Mouse (Mus musculus) CD4-positive helper T cell, adult 2 months (primary cell): ENCODE results near the gene Prkn.
A peak's percentile ranks its signal among the peaks of the same experiment; 100 is the strongest.

ENCODE experiments used
- DNase-seq: peaks from one replicate; pipeline ENCODE4 v3.0.0-alpha.2; 2012; ENCODE audit warnings: low read depth, missing footprints, low spot score

Gene Prkn

DNA sequence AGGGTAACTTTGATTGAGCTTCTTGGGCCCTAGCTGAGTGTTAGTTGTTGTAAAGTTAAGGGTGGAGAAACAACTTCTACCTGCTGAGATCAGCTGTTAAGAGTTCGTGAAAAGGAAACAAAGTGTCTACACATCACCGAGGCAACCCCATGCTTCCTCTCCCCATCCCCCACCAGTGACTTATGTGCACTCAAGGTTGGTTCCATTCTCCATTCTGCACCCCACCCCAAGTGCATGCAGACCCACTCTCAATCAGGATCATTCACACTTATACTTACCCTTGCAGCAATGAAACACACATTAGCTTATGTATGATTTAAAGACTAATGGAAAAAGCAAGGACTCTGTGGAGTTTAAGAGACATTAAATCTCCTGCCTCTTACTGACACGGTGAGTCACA, 691.9 kb downstream of the Prkn start:
- no peak for DNase-seq

DNA sequence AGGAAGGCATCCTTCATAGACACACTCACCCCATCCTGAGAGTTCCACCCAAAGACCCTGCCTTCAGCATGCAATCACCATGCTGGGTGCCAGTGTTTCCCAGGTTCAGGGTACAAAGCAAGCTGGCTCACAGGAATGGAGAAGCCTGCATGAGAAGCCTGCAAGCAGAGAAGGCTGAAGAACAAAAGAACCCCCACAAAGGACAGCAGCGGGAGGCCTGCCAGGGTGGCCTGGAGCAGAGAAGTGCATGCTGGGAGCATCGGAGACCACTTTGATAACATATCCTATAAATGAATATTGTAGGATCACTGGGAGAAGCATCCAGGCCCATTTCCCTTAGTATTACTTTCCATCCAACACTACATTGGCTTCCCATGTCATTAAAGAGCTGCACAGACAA, 692.6 kb downstream of the Prkn start:
- no peak for DNase-seq

DNA sequence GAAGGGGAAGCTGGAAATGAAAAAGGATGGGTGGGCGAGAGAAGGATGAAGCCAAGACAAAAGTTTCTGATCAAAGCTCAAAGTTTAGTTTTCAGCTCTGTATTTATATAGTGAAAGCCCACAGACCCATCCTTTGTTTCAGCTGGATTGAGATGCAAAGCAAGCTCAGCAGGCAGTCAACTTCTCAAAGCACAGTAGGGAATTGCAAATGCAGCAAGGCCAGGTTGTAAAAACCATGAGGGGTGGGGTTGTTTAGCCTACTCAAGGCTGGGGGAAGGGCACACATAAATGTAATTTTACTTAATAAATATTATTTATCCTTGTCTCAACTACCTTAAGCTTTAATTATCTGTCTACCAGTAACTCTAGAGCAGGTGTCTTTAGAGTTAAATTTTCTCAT, 693.7 kb downstream of the Prkn start:
- DNase-seq = no peak

DNA sequence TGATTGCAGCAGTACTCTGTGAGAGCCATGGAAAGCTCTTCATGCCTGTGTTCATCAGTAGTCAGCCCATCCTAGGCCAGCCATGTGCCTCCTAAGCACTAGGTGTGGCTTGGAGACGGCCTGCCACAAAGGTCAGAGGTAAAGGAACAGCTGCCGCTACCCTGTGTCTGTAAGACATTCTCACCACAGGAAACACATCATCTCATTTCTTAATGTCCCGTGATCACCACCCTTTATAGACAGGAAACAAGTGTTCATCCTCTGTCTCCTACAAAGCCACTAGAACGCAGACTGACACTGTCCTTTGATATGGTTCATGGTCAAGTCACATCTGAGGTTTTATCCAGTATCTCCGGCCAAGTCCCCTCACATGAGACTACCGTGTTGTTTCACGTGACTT, 698.6 kb downstream of the Prkn start:
- DNase-seq = no peak

DNA sequence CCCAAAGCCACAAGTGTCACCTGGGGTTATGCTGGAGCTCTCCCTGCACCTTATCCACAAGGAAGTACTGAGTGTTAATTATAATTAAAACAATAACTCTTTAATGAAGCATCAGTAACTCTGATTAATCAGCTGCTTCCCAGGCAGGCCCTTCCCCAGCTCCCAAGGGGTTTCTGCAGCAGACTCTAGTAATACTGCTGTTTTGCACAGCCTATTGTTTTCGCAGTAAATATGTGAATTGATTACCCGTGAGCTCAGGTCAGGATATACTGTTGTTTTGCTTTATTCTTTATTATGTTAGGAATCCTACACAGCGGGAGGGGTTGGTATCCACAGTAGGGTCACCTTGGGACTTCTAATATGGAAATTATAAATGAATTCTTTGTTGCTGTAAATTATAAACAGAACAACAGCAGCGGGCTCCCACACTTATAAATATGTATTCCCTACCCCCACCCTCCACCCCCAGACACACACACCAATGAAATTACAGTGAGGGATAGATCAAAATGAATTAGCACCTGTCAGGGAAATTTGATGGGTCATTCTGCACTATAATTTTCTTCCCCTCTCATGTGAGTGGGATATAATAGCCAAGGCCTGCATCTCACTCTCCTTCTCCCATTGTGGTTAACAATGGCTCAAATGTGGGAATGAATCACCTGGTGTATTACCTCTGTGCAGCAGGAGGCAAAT, 701.9 kb downstream of the Prkn start:
- DNase-seq = no peak

DNA sequence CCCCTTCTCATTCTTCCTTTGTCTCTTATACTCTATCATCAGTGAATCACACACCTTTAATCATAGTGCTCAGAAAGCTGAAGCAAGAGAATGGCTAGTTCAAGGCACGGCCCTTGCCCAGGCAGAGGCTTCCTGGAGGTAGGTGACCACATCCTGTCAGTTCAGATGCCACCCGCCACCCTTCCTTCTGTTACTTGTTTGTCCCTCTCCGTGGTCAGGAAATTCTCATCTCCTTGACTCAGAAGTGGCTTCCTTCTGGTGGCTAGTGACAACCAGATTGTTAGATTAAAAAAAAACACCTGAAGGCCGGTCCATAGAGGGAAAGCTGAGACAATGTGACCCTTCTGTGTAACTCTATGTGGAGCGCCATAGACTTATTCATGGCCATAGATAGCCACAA, 710.4 kb downstream of the Prkn start:
- DNase-seq = peak; percentile 5

DNA sequence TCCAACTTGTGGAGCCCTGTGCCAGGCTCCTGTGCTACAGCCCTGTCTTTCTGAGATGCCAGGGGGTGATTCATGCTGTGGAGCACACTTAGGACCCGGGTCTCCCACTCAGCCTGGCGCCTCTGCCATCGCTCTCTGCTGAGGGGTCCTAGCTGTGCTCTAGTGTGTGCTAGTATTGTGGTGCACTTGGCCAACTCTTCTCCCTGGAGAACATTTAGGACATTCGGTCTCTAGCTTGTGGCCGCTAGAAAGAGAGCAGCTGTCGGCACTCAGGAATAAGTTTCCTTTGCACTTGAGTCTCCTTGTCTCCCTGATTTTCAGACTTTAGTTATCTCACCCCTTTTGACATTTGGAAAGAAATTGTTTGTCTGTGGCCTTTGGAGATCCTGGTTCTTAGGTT, 725.5 kb downstream of the Prkn start:
- no peak for DNase-seq

DNA sequence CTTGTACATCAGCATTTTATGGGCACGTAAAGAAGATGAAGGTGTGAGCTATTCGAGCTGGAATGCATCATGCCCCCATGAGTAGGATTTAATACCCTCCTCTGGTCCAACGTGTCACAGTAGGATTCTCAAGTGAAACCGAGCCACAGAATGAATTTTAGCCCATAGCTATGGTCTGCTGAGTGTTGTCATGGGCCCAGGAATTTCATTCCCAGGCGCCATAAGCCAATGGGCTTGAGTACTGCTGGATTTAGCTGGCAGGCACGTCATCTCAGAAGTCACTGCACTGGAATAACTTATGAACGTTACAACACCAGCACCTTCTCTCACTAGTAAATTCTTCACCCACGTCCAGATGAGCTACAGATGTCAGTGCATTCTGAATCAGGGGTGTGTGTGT, 730.2 kb downstream of the Prkn start:
- DNase-seq = no peak

DNA sequence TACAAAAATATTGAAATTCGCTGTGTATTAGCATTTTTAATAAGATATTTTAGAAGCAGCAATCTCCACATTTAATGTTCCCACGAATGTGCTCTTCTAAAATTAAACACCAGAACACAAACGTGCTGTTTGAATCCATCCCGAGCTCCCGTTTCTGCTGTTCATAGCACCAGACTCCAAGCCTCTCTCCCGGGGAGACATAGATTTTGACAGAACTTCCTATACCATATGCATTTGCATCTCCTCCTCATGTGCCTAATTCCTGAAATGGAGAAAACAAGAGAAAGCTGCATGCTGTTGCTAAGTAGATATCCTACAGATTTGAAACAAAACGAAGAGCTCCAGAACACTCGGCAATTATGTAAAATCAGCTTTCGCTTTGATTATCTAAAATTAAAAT, 733.5 kb downstream of the Prkn start:
- DNase-seq = no peak

DNA sequence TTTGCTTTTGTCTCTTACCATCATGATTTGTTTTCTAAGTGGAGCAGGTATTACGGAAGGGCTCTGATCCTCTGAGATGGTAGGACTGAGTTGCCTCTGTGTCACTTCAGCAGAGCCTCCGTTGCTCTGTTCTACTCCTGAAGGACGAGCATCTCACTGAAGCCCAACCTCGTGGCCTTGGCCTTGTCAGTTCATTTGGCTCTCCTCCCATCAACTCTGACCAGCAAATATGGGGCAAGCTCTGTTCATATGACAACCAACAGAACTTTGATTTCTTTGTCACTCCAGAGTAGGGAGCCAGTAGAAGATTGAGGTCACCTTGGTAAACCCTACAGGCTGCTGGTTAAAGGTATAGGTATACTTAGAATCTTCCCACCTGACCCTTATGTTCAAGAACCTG, 745.3 kb downstream of the Prkn start:
- DNase-seq = no peak

DNA sequence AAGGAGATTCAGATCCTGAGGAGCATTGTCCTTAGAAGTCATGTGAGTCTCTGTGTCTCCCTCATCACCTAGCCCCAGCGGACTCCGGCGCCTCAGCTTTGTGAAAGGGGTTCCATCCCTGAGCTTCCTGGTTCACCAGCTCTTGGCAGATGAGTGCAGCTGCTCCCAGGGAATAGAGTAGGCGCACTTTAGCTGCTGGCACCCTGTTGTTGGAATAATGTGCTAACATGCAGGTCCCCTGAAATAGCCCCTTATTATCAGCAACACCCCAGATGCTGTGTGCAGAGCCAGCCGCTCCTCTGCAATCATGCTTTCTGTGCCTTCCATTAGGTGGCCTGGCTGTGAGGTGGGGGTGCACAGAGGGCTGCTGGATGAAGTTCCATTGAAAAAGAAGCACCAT, 767.7 kb downstream of the Prkn start:
- DNase-seq = no peak

DNA sequence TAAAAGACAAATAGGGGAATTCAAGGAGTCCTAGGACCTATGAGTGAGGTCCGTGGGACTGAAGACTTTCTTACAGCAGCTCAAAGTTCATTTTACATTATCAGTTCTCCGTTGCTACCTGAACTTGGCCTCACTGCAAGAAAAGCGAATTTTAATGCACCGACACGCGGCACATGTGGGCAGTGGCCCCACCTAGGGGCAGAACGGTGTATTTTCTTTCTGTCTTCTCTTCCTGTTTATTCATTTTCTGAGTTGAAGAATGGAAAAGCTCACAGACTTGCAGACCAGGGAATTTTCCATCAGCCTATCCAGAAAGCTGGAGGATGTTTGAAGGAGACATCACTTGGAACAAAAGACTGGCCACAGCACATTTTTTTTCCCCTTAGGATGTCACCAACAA, 771.3 kb downstream of the Prkn start:
- no peak for DNase-seq

DNA sequence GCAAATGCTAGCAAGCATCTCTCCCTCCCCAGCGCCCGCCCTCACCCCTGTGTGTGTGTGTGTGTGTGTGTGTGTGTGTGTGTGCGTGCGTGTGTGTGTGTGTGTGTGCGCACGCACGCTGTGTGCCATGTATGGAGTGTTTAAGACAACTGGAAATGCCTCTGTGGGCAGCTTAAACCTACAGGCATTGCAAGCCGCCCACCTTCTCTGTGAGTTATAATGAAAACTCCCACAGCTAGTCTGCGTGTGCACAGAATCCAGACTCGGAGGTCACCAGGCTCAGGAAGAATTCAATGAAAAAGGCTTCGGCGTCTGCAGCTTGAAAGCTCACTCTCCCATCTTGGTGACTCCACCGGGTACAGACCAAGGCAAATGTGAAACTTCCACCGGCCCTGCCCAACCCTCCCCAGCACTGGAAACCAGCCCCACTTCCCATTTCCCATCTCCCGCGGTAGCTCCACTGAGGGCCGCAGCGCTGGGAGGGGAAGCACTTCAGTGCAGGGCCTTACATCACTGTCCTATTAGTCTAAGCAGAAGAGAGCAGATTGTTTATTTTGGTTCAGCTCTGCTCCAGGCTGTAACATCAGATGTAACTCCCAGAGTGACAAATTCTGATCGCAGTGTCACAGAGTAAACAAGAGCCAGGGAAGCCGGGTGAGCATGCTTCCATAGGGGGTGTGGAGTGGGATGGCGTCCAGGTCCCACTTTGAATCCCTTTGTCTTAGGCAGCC, 772.8 kb downstream of the Prkn start:
- DNase-seq = no peak

DNA sequence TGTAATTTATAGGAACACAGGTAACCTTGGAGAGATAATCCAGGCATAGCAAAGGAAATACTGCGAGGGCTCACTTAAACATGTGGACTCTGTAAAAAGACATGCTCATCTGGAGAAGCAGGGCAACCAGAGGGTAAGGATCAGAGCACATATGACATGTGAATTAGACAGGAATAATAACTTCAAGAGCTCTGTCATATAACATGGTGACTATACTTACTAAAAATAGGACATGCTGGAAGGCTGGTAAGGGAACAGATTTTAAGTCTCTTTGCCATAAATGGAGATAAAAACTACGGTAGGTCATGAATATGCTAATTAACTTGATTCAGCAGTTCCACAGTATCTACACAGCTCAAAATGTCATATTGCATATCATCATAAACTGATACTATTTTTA, 777.4 kb downstream of the Prkn start:
- DNase-seq = no peak

DNA sequence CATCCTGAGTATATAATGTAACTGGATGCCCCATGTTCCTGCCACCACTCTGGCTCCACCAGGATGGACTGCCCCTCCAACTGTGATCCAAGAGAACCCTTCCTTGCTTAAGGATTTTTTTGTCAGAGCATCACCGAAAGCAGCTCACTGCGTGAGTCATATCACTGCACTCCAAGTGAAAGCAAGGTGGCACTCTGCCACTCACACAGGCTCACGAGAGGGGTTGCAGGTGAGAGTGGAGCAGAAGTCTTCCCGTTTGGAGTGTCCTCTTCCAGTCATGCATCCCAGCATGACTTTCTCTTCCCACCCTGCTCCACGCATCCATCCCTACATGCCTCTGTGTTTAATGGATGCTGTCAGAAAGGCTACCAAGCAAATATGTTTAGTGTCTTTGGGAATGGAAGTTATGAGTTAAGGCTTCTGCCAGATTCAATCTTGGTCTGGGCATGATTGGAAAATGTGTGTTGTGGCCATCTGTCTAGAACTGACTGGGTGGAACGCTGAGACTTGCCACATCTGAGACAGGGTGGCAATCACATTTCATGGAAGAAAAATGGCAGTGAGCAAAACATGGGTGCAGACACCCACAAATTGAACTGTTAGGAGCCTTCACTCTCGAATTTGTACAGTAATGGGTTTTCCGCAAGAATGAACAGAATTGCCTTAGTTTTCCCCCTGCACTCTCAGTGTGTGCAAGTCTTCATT, 778.9 kb downstream of the Prkn start:
- no peak for DNase-seq

DNA sequence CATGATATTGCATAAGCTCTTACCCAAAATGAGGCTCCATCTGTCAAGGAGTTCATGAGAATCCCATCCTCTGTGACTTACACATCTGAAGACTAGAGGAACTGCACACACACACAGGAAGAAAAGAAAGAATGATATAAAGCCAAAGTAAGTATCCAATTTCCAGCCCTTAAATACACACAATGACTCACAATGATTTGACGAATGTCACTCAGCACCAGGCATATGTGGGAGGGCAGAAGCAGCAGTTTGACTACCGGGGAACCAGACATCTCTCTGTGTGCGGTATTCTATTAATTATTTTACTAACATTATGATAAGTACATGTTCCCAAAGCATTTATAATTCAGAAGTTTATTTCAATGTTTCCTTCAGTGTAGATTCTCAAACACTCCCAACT, 780.6 kb downstream of the Prkn start:
- DNase-seq = no peak

DNA sequence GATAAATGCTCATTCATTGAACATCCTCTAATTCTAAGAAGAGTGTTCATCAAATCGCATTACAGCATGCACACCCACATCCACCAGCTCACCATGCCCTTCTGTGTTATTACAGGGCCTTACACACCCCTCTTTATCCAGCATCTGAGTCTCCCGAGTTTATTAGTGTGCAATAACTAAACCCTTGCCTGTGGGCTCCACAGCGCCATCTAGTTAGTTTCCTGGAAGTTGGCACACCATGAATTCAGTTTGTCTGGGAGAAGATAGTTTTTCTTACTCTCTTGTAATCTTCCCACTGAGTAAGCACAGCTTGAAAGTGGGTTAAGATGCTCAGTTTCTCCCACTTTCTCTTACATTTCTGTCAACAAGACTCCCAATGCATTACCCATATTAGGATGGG, 781.3 kb downstream of the Prkn start:
- DNase-seq = no peak

DNA sequence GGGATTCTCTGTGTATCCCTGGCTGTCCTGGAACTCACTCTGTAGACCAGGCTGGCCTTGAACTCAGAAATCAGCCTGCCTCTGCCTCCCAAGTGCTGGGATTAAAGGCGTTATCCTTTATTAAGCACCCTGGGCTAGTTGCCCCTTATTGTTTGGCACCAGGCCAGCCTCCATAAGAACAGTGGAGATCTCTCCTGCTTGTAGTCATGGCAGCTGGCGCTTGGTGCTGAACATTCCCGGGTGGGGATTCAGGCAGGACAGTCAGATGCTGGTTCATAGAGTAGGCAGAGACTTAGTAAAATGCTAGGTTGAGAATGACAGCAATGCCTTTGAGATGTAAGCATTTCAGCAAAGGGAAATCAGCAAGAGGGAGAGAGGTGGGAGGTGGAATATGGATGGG, 786.1 kb downstream of the Prkn start:
- DNase-seq = no peak

DNA sequence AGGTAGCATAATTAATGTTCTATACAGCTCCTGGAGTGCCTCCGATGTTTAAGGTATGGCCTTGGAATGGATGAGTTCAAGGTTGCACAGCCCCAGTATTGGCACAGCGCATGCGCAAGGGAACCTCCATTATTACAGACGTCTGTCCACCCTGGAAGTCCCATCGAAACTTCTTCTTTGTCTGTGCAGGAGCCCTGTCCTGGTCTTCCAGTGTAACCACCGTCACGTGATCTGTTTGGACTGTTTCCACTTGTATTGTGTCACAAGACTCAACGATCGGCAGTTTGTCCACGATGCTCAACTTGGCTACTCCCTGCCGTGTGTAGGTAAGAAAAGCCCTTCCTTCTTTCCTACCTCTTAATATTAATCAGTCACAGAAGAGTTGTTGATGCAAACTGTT, 794.9 kb downstream of the Prkn start:
- no peak for DNase-seq

DNA sequence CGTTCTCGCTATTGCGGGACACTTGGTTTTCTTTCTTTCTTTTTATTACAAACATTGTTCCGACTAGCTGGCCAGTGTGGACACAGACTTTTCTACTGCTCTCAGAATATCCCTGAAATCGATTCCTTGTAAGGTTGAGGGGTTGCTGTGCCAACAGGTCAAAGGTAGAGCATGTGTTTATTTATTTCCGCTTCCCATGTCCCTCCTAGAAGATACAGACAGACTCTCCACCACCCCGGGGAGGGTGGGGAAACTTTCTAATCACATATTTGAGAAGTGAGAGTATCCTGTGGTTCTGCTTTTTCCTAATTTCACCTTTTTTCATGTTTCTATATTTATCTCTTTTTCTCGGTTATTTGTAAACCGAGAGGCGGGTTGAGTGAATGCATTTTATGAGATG, 797.5 kb downstream of the Prkn start:
- no peak for DNase-seq

DNA sequence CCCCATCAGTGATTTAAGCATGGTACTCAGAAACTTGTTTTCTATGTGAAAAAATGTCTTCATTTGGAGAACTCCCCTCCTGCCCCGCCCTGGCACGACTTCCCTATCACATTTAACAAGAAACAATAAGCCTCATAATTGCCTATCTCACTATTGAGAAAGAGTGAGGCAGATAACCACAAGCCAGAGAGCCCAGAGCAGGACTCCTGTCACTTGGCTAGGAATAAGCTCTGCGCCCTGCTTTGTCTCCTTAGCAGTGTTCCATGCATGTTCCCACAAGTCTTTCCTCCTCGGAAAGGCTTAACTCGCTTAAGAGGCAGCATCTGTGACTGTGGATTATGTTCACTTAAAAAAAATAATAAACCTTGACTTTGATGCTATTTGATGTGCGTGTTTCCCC, 798.3 kb downstream of the Prkn start:
- no peak for DNase-seq

DNA sequence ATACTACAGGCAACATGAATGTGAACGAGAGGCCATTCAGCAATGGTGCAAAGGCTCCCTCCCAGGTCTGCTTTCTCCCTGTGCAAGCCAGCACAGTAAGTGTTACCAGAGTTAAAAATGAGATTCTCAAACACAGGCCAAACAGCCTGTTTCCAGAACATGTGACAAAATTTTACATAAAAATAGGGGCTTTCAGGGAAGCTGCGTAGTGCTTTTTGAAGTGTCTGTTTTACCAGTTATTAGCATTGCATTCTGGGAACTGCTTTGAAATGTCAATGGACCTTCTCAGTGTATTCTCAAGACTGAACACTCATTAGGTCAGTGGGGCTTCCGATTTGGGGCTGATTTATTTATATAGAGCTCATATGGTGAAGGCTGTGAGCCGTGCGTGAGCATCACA, 799.6 kb downstream of the Prkn start:
- no peak for DNase-seq

DNA sequence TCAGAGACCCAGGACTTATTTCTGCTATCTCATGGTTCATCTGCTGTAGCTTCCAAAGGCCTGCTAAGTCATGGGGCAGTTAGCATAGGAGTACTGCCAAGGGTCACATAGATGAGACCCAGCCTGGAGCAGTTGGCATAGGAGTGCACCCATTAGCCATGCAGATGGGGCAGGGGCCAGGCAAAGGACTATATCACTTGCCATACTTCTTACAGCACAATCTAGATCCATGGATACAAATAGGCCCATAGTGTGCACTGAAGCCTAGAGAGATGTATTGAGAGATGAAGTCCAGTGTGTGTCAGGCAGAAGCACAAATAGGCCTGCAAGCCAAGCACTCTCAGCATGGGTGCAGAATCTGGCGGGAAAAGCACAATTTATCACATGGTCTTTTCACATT, 802.1 kb downstream of the Prkn start:
- no peak for DNase-seq
